Comparison of ENCODE assay signal across 9 mouse cellular contexts in genomic region chr13:73260354-73261035, GRCm38 (mm10). TPM values are rescaled to one million over a fixed set of nuclear protein-coding genes. Genes with fewer than 3 reads are reported as not detected.
DNase-seq lines count a peak whose midpoint lies in the region; ATAC-seq and TF ChIP-seq lines count a peak whose summit lies in the region.
"Had no signal": no experiment of that assay in that cellular context is flagged by ENCODE, and none has a peak within 500 bp of the region (broad histone marks: within the 10 kb centered on the region; RNA-seq: fewer than 3 reads in every experiment).

Gene Irx4 (plus strand): TSS chr13:73260479.

- no peak for DNase-seq in ES-E14 (ENCODE audit: low read depth, low spot score)
- DNase-seq in heart, postnatal 36 days: peak in 1 of 2 experiments; percentile 49
- DNase-seq in midbrain, embryonic 10.5 days (ENCODE audit: low spot score): peak; percentile 43
- DNase-seq in spleen, adult 12 weeks (ENCODE audit: low spot score): no peak
- no peak for DNase-seq in thymus, postnatal 36 days
- no peak for DNase-seq in adrenal gland, postnatal 4 days (ENCODE audit: low spot score in 2 of 2)
- DNase-seq in ovary, postnatal 10 days (ENCODE audit: low spot score): no peak
- DNase-seq: layer of hippocampus, postnatal 36 days had no signal

- peaks cover 99% of the 10 kb centered on the region for H3K27me3 ChIP-seq in embryonic facial prominence, embryonic 13.5 days
- H3K27me3 ChIP-seq in midbrain, embryonic 10.5 days (ENCODE audit: low read depth, poor library complexity, severe bottlenecking): peaks cover 100% of the 10 kb centered on the region

- no peak within 1 kb of the TSS for H3K27ac ChIP-seq in ES-E14 (ENCODE audit: insufficient read depth, low read depth, low read length, poor library complexity, severe bottlenecking)
- H3K27ac ChIP-seq in embryonic facial prominence, embryonic 13.5 days: peak within 1 kb of the TSS; percentile 33; the same call in 1 of the 2 replicates
- no peak within 1 kb of the TSS; the same call in 1 of the 2 replicates for H3K27ac ChIP-seq in midbrain, embryonic 10.5 days (replicated peaks)

- H3K36me3 ChIP-seq in ES-E14 (ENCODE audit: control insufficient read depth, insufficient read depth, low read length, poor library complexity, severe bottlenecking): no peaks in the 10 kb centered on the region
- no peaks in the 10 kb centered on the region for H3K36me3 ChIP-seq in embryonic facial prominence, embryonic 13.5 days
- no peaks in the 10 kb centered on the region for H3K36me3 ChIP-seq in midbrain, embryonic 10.5 days

- H3K9ac ChIP-seq in ES-E14 (ENCODE audit: insufficient read depth, low read depth, low read length, poor library complexity, severe bottlenecking): 0 out of 2 replicates have a peak within 1 kb of the TSS, but pooled peaks have one; percentile 33
- peak within 1 kb of the TSS; percentile 61 for H3K9ac ChIP-seq in embryonic facial prominence, embryonic 13.5 days

- in situ Hi-C loops in ES-E14 (cut with MboI; ENCODE audit: low sequenced_read_pairs in 2 of 2, unreplicated experiment in 2 of 2): loop anchor here (5.0 to 25.0 kb wide), 4 partner anchors 628 to 1298 kb away; partner anchors contain the start of genes Irx1 (in 2 of the 2) and Irx2 (in 1 of the 2)

- H3K4me1 ChIP-seq in ES-E14 (ENCODE audit: control insufficient read depth in 2 of 2, insufficient read depth in 2 of 2, low read length in 2 of 2, poor library complexity in 1 of 2): peaks cover 0 to 4% of the 10 kb centered on the region in 2 experiments; a peak in 1 of 4 replicates
- peaks cover 29% of the 10 kb centered on the region for H3K4me1 ChIP-seq in embryonic facial prominence, embryonic 13.5 days
- peaks cover 59% of the 10 kb centered on the region for H3K4me1 ChIP-seq in midbrain, embryonic 10.5 days

- intact Hi-C loops in heart, postnatal 36 days (cut with DNase I): loop anchor here (2.0 to 5.0 kb wide), 2 partner anchors 67 to 100 kb away; partner anchors contain the start of genes Mrpl36 and Ndufs6

- under 1% methylated on average over 70 of the region's 86 CpGs for WGBS in embryonic facial prominence, embryonic 13.5 days
- under 1% methylated on average over 83 of the region's 86 CpGs for WGBS in midbrain, embryonic 10.5 days

- ATAC-seq in embryonic facial prominence, embryonic 13.5 days (ENCODE audit: insufficient number of reproducible peaks, insufficient read depth, low FRiP score, low TSS enrichment, low read depth): no peak

- H3K9me3 ChIP-seq in ES-E14 (ENCODE audit: control insufficient read depth, insufficient read depth, low read depth, low read length): no peaks in the 10 kb centered on the region
- H3K9me3 ChIP-seq in embryonic facial prominence, embryonic 13.5 days: no peaks in the 10 kb centered on the region
- H3K9me3 ChIP-seq in midbrain, embryonic 10.5 days (replicated peaks): no peaks in the 10 kb centered on the region

- H3K4me3 ChIP-seq in ES-E14 (ENCODE audit: insufficient read depth in 1 of 2, low read depth in 1 of 2, low read length in 2 of 2, poor library complexity in 1 of 2, severe bottlenecking in 1 of 2): peak within 1 kb of the TSS; percentile 62 to 65
- H3K4me3 ChIP-seq in embryonic facial prominence, embryonic 13.5 days: peak within 1 kb of the TSS; percentile 51
- peak within 1 kb of the TSS; percentile 56 for H3K4me3 ChIP-seq in midbrain, embryonic 10.5 days

- H3K4me2 ChIP-seq in embryonic facial prominence, embryonic 13.5 days: peak within 1 kb of the TSS; percentile 90

TF ChIP-seq in ES-E14, 5 proteins besides CTCF, POLR2A, EP300 and RAD21:
- TF ChIP-seq ZC3H11A (IDR thresholded peaks at IDR 0.05; ENCODE audit: borderline replicate concordance, low read depth, low read length) (no peak), CHD2 (IDR thresholded peaks at IDR 0.05; ENCODE audit: low read depth, low read length) (no peak), HCFC1 (IDR thresholded peaks at IDR 0.05; ENCODE audit: borderline replicate concordance, insufficient read depth, low read length) (no peak), ZNF384 (IDR thresholded peaks at IDR 0.05; ENCODE audit: low read depth, low read length) (no peak), MAFK (IDR thresholded peaks at IDR 0.05; ENCODE audit: insufficient read depth, low read depth, low read length) (no peak)

RNA-seq across cellular contexts. Expression of gene Irx4, which starts in this region (rescaled TPM):
- total RNA-seq in ES-E14 (2012; rRNA removed): 0.48 and 0.58 TPM in 2 replicates
- 11.6 and 13.3 TPM in 2 replicates for polyA plus RNA-seq in embryonic facial prominence, embryonic 13.5 days (2015; fragmentation: Nextera tagmentation; extraction: Ambion mirVana)
- total RNA-seq in heart, postnatal 36 days (2021): 10 to 100 TPM; 20.8 to 31.9 TPM
- 1.3 and 1.7 TPM in 2 replicates for polyA plus RNA-seq in midbrain, embryonic 10.5 days (2016; fragmentation: Nextera tagmentation; extraction: Ambion mirVana)
- not detected for total RNA-seq in adrenal gland, postnatal 4 days (2021)
- total RNA-seq: layer of hippocampus, postnatal 36 days had no signal

Comparison
In these comparisons a context has a peak if more than half of its experiments do, and no peak if none do; other contexts are left out.
1. RNA of gene Irx4 (total RNA-seq): 20.8 to 31.9 TPM in heart, postnatal 36 days; 0.48 to 0.58 TPM in ES-E14 and not detected in adrenal gland, postnatal 4 days; every median in the first group is over 10 times any median in the second.
2. Peak in every context shown above with its lines, with median percentiles within 50 percentile points of each other: H3K4me3 ChIP-seq.